Mouse (Mus musculus): ENCODE data around the gene Tmem200a. TPM values are rescaled to one million over a fixed set of nuclear protein-coding genes. Genes with fewer than 3 reads are reported as not detected.

Tmem200a gene
- polyA plus RNA-seq, 1 experiment from 2014 or later, result 9.3 TPM

GRCm38 (mm10) chr10:26018740-26019139 is 60.1 kb downstream of the Tmem200a start:
- 65% methylated on average over 3 of the region's 3 CpGs for WGBS
- no peaks in the 10 kb centered on the region for H3K9me3 ChIP-seq (ENCODE audit: low read depth, low read length)
- no peak overlapping the region for H3K27ac ChIP-seq (ENCODE audit: low read depth)
- H3K4me3 ChIP-seq (ENCODE audit: low read depth, low read length), result no peak overlapping the region
- DNase-seq, result no peak
- H3K9ac ChIP-seq, result no peak overlapping the region
- no peak overlapping the region for H3K4me2 ChIP-seq
- ATAC-seq (ENCODE audit: insufficient read depth), result no peak
- no peaks in the 10 kb centered on the region for H3K36me3 ChIP-seq (ENCODE audit: insufficient read depth)
- no peaks in the 10 kb centered on the region for H3K4me1 ChIP-seq (ENCODE audit: insufficient read depth)
- no peak for TF ChIP-seq CTCF (IDR thresholded peaks at IDR 0.05; ENCODE audit: low read depth)
- H3K27me3 ChIP-seq (ENCODE audit: insufficient read depth, low read length), result no peaks in the 10 kb centered on the region

- H3K27ac ChIP-seq (ENCODE audit: low read depth), result no peak overlapping the region
- H3K4me2 ChIP-seq, result no peak overlapping the region
- no peaks in the 10 kb centered on the region for H3K27me3 ChIP-seq (ENCODE audit: insufficient read depth, low read length)
- no peaks in the 10 kb centered on the region for H3K9me3 ChIP-seq (ENCODE audit: low read depth, low read length)
- H3K4me3 ChIP-seq (ENCODE audit: low read depth, low read length), result no peak overlapping the region
- no peak overlapping the region for H3K9ac ChIP-seq
- H3K4me1 ChIP-seq (ENCODE audit: insufficient read depth), result no peaks in the 10 kb centered on the region
- DNase-seq, result no peak
- no peak for TF ChIP-seq CTCF (IDR thresholded peaks at IDR 0.05; ENCODE audit: low read depth)
- ATAC-seq (ENCODE audit: insufficient read depth), result no peak
- H3K36me3 ChIP-seq (ENCODE audit: insufficient read depth), result no peaks in the 10 kb centered on the region
- WGBS, result 33% methylated on average over 1 of the region's 1 CpGs
Measured at GRCm38 (mm10) chr10:26014298-26014697, 64.6 kb downstream of the Tmem200a start.

- Histone ChIP-seq H3K27me3 (ENCODE audit: insufficient read depth, low read length) (no peaks in the 10 kb centered on the region), H3K9ac (no peak overlapping the region), H3K4me3 (ENCODE audit: low read depth, low read length) (no peak overlapping the region), H3K4me1 (ENCODE audit: insufficient read depth) (no peaks in the 10 kb centered on the region), H3K36me3 (ENCODE audit: insufficient read depth) (no peaks in the 10 kb centered on the region), H3K4me2 (no peak overlapping the region), H3K9me3 (ENCODE audit: low read depth, low read length) (no peaks in the 10 kb centered on the region), H3K27ac (ENCODE audit: low read depth) (no peak overlapping the region)
- no peak for TF ChIP-seq CTCF (IDR thresholded peaks at IDR 0.05; ENCODE audit: low read depth)
- ATAC-seq (ENCODE audit: insufficient read depth) (no peak), DNase-seq (peak; percentile 74)
- WGBS, result 21% methylated on average over 5 of the region's 5 CpGs
Measured at GRCm38 (mm10) chr10:26008948-26009347, 69.9 kb downstream of the Tmem200a start.

GRCm38 (mm10) chr10:26005471-26005870 is 73.4 kb downstream of the Tmem200a start:
- 81% methylated on average over 6 of the region's 6 CpGs for WGBS
- Histone ChIP-seq H3K36me3 (ENCODE audit: insufficient read depth) (no peaks in the 10 kb centered on the region), H3K27ac (ENCODE audit: low read depth) (no peak overlapping the region), H3K4me1 (ENCODE audit: insufficient read depth) (no peaks in the 10 kb centered on the region), H3K9ac (no peak overlapping the region), H3K9me3 (ENCODE audit: low read depth, low read length) (no peaks in the 10 kb centered on the region), H3K4me3 (ENCODE audit: low read depth, low read length) (no peak overlapping the region), H3K27me3 (ENCODE audit: insufficient read depth, low read length) (no peaks in the 10 kb centered on the region), H3K4me2 (no peak overlapping the region)
- TF ChIP-seq CTCF (IDR thresholded peaks at IDR 0.05; ENCODE audit: low read depth), result no peak
- DNase-seq (no peak), ATAC-seq (ENCODE audit: insufficient read depth) (no peak)

- WGBS, result 92% methylated on average over 2 of the region's 2 CpGs
- no peak for TF ChIP-seq CTCF (IDR thresholded peaks at IDR 0.05; ENCODE audit: low read depth)
- H3K27me3 ChIP-seq (ENCODE audit: insufficient read depth, low read length), result no peaks in the 10 kb centered on the region
- no peaks in the 10 kb centered on the region for H3K4me1 ChIP-seq (ENCODE audit: insufficient read depth)
- no peak overlapping the region for H3K4me3 ChIP-seq (ENCODE audit: low read depth, low read length)
- H3K36me3 ChIP-seq (ENCODE audit: insufficient read depth), result no peaks in the 10 kb centered on the region
- ATAC-seq (ENCODE audit: insufficient read depth) (no peak), DNase-seq (no peak)
- H3K27ac ChIP-seq (ENCODE audit: low read depth), result no peak overlapping the region
- no peak overlapping the region for H3K4me2 ChIP-seq
- H3K9me3 ChIP-seq (ENCODE audit: low read depth, low read length), result no peaks in the 10 kb centered on the region
- no peak overlapping the region for H3K9ac ChIP-seq
Measured at GRCm38 (mm10) chr10:26000893-26001292, 78.0 kb downstream of the Tmem200a start.

- Histone ChIP-seq H3K4me2 (no peak overlapping the region), H3K4me3 (ENCODE audit: low read depth, low read length) (no peak overlapping the region), H3K36me3 (ENCODE audit: insufficient read depth) (no peaks in the 10 kb centered on the region), H3K27ac (ENCODE audit: low read depth) (no peak overlapping the region), H3K4me1 (ENCODE audit: insufficient read depth) (no peaks in the 10 kb centered on the region), H3K9ac (no peak overlapping the region), H3K27me3 (ENCODE audit: insufficient read depth, low read length) (no peaks in the 10 kb centered on the region), H3K9me3 (ENCODE audit: low read depth, low read length) (no peaks in the 10 kb centered on the region)
- DNase-seq (no peak), ATAC-seq (ENCODE audit: insufficient read depth) (no peak)
- 78% methylated on average over 5 of the region's 5 CpGs for WGBS
- TF ChIP-seq CTCF (IDR thresholded peaks at IDR 0.05; ENCODE audit: low read depth), result no peak
Measured at GRCm38 (mm10) chr10:25999291-25999930, 79.4 kb downstream of the Tmem200a start.

- Histone ChIP-seq H3K4me3 (ENCODE audit: low read depth, low read length) (no peak overlapping the region), H3K4me1 (ENCODE audit: insufficient read depth) (no peaks in the 10 kb centered on the region), H3K36me3 (ENCODE audit: insufficient read depth) (no peaks in the 10 kb centered on the region), H3K9ac (no peak overlapping the region), H3K9me3 (ENCODE audit: low read depth, low read length) (no peaks in the 10 kb centered on the region), H3K27me3 (ENCODE audit: insufficient read depth, low read length) (no peaks in the 10 kb centered on the region), H3K27ac (ENCODE audit: low read depth) (no peak overlapping the region), H3K4me2 (no peak overlapping the region)
- DNase-seq (no peak), ATAC-seq (ENCODE audit: insufficient read depth) (no peak)
- WGBS, result 73% methylated on average over 2 of the region's 2 CpGs
- no peak for TF ChIP-seq CTCF (IDR thresholded peaks at IDR 0.05; ENCODE audit: low read depth)
Measured at GRCm38 (mm10) chr10:25984056-25984455, 94.8 kb downstream of the Tmem200a start.

Data from lung, embryonic 14.5 days (tissue).